Mouse (Mus musculus): ENCODE data around the gene Hist1h3c.

Hist1h3c gene

DNA sequence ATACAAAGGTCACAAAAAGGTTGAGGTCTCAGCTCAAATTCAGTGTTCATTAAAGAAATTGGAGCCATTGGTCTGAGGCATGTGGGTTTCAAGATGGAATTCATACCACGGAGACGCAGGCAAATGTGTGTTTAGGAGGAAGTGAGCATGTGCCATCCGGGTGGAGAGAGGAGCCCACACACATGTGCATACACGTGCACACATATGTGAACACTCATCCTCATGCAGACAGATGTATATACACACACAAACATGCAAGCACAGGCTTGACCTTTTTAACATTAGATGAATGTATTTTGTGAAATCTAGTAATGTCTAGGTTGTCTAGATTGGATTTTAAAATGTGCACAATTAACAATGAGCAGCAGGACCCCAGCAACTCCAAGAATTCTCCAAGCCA lies 43.2 kb downstream of the Hist1h3c start:
- no peak for DNase-seq

DNA sequence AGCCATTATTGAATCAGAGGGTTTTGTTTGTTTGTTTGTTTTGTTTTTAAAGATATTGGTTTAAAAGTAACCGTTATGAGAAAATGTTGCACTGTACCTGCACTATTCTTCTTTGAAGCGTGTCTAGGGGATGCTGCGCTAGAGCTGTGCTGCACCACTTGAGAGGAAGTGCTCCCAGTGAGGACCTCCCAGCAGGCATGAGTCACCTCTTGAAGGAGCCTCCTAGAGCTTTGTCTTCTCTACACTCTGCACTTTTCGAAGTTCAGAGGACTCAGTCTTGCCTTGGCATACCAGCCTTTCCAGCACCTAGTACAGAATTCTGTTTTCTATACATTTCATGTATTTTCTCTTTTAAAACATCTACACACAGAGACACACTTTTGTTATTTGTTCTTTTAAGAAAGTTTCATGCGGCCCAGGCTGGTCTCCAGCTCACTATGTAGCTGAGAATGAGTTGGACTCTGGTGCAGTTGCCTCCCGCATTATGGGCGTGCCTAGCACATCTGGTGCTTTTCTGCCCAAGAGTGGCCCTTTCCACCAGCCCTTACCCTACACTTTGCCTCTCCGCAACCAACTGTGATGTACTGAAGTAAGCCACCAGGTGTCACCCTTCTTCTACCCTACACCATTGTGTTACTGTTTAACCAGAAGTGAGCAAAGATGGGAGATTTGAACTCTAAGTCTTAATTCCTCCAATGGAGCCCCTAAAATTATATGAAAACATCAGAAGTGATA lies 44.4 kb downstream of the Hist1h3c start:
- DNase-seq: peak; percentile 75 to 81

DNA sequence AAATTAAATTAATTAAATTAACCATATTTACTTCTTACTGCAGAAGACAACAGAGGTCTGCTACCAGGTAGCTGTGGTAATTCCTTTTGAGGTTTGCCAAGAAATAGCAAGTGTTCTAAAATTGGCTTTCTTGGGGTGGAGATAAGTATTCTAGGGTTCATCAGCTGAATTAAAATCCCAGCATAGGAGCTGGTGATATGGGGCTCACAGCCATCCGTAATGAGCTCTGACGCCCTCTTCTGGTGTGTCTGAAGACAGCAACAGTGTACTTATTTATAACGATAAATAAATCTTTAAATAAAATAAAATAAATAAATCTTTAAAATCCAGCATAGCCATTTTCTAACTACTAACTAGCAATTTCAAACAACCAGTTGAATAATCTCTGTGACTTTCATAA lies 45.6 kb downstream of the Hist1h3c start:
- DNase-seq: no peak

DNA sequence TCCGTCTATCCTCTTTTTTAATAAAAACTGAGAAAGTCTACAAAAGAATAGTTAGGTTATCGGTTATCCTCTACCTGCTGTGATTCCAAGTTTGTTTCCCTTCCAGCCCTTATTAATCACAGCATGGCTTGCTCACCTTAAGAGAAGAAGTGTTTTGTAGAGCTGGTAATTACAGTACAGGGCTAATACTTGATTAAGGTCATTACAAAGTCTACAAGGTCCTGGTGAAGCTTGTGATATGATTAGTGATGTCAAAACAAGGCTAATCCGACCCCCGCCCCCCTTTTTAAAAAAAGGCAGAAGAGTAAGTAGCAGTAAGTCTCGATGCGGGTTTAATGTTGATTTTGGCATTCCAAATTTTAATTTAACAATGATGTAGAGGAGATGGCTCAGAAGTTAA lies 46.4 kb downstream of the Hist1h3c start:
- DNase-seq: no peak

DNA sequence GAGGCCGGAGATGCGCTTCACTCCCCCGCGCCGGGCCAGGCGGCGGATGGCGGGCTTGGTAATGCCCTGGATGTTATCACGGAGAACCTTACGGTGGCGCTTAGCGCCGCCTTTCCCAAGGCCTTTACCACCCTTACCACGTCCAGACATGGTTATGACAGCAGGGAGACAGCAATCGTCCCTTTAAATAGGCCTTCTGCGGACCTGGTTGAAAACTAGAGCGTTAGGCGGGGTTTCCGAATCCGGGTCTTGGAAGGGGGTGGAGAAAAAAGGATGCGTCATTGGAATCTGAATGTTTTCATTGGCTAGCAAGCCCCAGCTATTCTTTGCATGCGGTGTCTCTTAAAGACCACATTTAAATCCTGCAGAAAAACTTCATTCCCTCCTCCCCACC lies 47.1 kb downstream of the Hist1h3c start, which contains the start of gene Hist1h4c:
TSS of gene Hist1h4c (minus strand) at position 155 of the 394 bp plus-strand sequence.
- peak; percentile 99 for DNase-seq

DNA sequence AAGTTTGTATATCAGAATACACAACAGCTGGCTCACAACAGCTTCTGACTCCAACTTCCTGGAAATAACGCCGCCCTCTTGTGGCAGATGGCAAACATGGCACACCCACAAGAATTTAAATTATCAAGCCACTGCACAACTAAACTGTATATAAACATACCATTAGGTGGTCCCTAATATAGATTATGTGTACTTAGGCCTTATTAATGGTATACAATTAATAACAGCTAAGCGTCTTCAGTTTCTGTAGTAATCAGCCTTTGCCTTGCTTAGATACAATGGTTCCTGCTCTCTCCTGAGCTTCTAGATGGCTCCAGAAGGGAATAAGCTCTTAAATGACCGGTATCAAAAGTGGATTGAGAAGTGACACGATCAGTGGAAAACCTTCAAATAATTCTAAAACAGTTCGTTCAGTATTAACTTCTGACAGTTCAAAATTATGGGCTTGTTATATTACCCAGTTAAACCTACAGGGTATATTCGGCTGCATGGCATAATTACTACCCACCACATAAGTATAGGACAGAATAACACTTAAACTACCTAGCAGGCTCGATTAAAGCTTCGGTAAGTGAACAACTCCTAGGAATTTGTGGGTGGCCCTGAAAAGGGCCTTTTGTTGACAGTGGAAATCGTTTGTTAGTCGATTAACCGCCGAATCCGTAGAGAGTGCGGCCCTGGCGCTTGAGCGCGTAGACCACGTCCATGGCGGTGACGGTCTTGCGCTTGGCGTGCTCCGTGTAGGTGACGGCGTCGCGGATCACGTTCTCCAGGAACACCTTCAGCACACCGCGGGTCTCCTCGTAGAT lies 47.7 kb downstream of the Hist1h3c start:
- peak; percentile 59 to 63 for DNase-seq

DNA sequence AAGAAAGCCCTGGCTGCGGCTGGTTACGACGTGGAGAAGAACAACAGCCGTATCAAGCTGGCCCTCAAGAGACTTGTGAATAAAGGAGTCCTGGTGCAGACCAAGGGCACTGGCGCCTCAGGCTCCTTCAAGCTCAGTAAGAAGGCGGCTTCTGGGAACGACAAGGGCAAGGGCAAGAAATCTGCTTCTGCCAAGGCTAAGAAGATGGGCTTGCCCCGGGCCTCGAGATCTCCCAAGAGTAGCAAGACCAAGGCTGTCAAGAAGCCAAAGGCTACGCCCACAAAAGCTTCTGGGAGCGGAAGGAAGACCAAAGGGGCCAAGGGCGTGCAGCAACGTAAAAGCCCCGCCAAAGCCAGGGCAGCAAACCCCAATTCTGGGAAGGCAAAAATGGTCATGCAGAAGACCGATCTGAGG lies 49.3 kb downstream of the Hist1h3c start:
- DNase-seq: no peak

DNA sequence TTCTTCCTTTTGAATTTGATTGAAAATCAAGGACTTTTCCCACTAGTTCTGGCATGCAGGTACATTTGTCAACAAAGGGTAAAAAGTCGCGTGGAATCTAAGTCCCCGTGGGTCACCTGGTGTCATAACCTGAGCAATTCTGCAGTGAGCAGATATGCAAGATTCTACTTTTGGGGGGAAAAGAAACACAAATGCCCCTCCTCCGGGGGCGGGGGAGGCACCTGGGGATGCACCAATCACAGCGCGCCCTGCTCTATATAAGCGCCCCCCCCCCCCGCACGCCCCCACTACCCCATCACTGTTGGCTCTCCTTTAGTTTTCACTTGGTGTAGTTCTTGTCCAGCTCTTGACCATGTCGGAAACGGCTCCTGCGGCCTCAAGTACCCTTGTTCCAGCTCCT lies 49.9 kb downstream of the Hist1h3c start, which contains the start of gene Hist1h1t:
TSS of gene Hist1h1t (plus strand) at position 301 of the 400 bp plus-strand sequence.
- DNase-seq: no peak
